Mouse (Mus musculus) macrophage (primary cell): ENCODE measurements around the gene Cryz. TPM values are rescaled to one million over a fixed set of nuclear protein-coding genes. Genes with fewer than 3 reads are reported as not detected.

Source experiments
- H3K27ac ChIP-seq: fragments of 350-480 bp; formaldehyde crosslinking; 2 replicates; pipeline ENCODE4 v1.9.0; 2021
- H3K36me3 ChIP-seq: fragments of 350-480 bp; formaldehyde crosslinking; 2 replicates; pipeline ENCODE4 v1.9.0; 2021; ENCODE audit errors: inconsistent target
- H3K4me3 ChIP-seq: fragments of 350-480 bp; formaldehyde crosslinking; 2 replicates; pipeline ENCODE4 v1.9.0; 2021; ENCODE audit errors: inconsistent target
- H3K79me2 ChIP-seq: fragments of 350-480 bp; formaldehyde crosslinking; 2 replicates; pipeline ENCODE4 v1.9.0; 2021; ENCODE audit errors: inconsistent target
- WGBS: methylation state at CpG from one replicate; pipeline ENCODE4 v1.1.7; 2026; ENCODE audit warnings: inconsistent platforms; ENCODE audit not compliant: missing documents; 5-methylcytosine and 5-hydroxymethylcytosine counted together
- polyA plus RNA-seq: library from polyadenylated mRNA; stranded (reverse); fragments of 250-400 nt; gene quantifications from 3 replicates; pipeline ENCODE4 v1.2.4, GENCODE M21; 2018; ENCODE audit warnings: inconsistent platforms
- total RNA-seq, 78 experiments: library from RNA; depleted of rRNA; stranded (reverse); fragments of 250-400 nt; gene quantifications; 1 replicate in 9 of 78; 2 replicates in 24 of 78; 3 replicates in 43 of 78; 4 replicates in 2 of 78; pipeline ENCODE4 v1.2.4; 2018; ENCODE audit warnings: inconsistent platforms in 56 of 78

Gene Cryz
- total RNA-seq (2018; cell fraction: chromatin; rRNA removed) = 1 to 10 TPM in 17 of 26 experiments, under 1 TPM in 6, not detected in 3; 0.12 to 9.1 (median 2.8) TPM
- 1 to 10 TPM; 4.8 to 8.0 (median 5.9) TPM for total RNA-seq (2018; cell fraction: cytosol; rRNA removed)
- total RNA-seq (2018; cell fraction: nucleus; rRNA removed) = 1 to 10 TPM in 25 of 26 experiments, under 1 TPM in 1; 0.96 to 8.7 (median 2.8) TPM
- 4.9 to 7.0 TPM (median 5.7 TPM) in 3 replicates for polyA plus RNA-seq

DNA sequence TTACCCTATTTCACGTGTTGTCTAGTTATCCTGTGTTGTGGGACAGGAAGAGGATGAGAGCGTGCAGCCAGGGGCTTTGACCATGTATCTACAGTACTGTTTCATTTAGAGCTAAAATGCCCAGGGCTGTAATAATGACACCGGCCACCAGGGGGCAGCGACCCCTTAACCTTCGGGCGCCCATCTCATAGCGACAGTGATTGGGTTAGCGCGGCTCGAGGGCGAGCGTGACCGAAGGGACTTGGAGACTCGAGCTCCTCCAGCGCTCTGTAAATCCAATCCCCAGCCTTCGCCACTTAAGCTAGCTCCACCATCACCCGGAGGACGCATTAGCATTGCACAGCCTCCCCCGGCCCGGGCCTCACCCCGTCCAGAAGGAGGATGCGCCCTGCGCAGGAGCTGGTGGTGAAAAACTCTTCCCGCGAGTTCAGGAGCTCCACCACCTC lies at the start of gene Cryz:
Gene Cryz, plus strand, starts transcription at position 224 of the 446 bp plus-strand sequence.
- 0% methylated on average over 25 of the region's 25 CpGs for WGBS
- Histone ChIP-seq H3K79me2 (no peaks in the 10 kb centered on the region), H3K4me3 (peak within 1 kb of the TSS; percentile 80), H3K27ac (peak within 1 kb of the TSS; percentile 54), H3K36me3 (no peaks in the 10 kb centered on the region)

DNA sequence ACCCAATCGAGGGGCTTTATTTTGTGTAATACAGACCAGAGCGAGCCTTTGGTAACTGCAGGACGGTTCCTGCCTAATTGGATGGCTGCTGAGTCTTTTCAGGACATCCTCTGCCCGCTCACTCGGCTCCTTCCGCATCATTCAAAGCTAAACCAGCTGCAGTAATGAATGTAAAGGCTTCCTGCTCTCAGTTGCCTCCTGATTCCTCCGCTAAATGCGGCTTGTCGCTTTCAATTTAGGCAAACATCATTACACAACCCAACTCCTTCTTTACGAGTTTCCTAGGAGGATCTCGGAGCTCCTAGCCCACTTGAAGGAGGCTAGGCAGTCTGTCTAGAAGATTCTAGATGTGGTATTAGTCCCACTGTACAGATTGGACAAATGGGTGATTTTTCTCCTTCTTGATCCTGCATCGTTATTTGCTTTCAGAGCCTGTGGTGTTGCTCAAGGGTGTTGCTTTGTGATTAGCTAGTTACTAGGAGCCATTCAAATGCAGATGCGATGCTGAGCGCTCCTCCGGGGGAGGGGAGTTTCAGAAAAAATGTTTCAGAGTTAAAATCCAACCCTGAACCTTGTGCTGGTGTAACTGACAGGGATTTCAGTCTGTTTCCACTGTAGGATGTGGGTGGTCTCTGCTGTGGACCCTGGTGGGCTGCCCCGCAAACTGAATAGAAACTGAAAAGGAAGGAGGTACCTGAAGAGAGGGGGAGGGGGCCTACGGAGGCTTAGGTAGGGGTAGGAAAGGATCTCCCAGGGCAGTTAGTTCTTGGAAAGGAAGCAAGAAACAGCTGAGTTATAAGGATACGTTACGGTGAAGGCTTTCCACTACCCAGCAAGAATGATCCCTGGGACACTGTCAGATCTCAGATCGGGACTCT lies 48.7 kb upstream of the Cryz start:
- Histone ChIP-seq H3K27ac (no peak overlapping the region), H3K36me3 (no peaks in the 10 kb centered on the region), H3K79me2 (no peaks in the 10 kb centered on the region), H3K4me3 (no peak overlapping the region)
- 15% methylated on average over 20 of the region's 20 CpGs for WGBS

DNA sequence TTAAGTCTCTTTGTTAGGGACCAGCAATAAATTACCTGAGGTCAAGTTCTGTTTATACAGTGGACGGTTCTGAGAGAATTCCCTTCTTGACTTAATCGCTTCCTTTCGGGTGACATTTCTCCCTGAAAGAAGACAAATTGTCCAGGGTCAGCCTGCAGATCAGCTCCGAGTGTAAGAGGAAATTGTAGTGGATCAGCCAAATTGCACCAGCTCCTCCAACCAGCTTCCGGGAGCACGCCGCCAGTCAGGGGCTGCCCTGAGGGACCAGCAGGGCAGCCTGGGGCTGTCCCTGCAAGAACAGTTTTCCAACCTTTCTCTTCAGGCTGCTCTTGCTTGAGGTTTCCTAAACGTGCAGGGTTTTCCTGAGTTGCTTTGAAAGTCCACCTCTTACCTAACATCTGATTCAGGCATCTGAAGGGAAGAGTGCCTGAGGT lies 47.6 kb upstream of the Cryz start:
- WGBS = 22% methylated on average over 8 of the region's 8 CpGs
- Histone ChIP-seq H3K36me3 (no peaks in the 10 kb centered on the region), H3K27ac (no peak overlapping the region), H3K79me2 (no peaks in the 10 kb centered on the region), H3K4me3 (no peak overlapping the region)

DNA sequence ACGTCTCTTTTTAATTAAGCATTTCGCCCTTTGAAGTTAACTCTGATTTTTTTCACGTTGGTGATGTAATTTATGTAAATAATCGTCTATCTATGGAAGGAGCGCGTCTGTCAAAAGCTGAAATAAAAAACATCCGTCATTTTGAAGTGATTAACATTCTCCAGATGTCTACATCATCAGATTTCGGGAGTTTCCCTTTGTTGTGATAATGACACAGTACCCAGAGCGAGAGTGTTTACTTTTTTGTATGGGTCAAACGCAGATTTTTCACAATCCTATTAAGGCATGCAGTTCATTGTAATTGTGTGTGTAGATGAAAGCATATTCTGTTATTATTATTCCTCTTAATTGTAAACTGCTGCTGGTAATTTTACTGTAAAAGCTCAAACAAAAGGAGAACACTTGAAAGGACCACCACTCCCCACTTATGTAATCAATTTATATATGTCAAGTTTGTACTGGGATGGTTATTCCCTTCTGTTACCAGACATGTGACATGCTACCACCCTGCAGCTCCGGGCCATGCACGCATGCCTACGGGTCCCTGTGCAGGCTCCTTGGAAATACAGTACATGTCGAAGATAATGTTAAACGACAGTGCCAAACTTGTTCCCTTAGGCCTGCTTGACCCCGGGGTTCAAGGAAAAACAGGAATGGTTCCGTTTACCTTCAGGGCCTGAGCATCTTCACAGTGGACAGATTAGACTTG lies 46.0 kb upstream of the Cryz start:
- Histone ChIP-seq H3K79me2 (no peaks in the 10 kb centered on the region), H3K27ac (no peak overlapping the region), H3K36me3 (no peaks in the 10 kb centered on the region), H3K4me3 (no peak overlapping the region)
- 93% methylated on average over 17 of the region's 17 CpGs for WGBS

DNA sequence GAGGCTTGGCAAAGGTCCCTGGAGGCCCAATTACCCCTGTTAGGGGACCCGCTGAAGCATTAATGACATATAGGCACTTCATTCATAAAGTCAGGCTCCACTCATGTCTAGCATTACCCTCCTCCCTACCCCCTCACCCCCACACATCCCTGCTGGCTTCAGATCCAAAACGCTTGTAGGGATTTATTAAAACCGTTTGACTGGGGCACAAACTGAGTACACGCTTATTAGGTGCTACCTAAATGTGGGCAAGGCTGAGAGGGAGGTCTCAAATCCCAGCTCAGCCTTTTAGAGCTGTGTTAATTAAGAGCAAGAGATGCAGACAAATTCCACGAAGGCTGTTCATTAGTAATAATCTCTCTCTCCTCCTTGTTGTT lies 45.5 kb upstream of the Cryz start:
- Histone ChIP-seq H3K36me3 (no peaks in the 10 kb centered on the region), H3K79me2 (no peaks in the 10 kb centered on the region), H3K4me3 (no peak overlapping the region), H3K27ac (no peak overlapping the region)
- WGBS = 93% methylated on average over 5 of the region's 5 CpGs

DNA sequence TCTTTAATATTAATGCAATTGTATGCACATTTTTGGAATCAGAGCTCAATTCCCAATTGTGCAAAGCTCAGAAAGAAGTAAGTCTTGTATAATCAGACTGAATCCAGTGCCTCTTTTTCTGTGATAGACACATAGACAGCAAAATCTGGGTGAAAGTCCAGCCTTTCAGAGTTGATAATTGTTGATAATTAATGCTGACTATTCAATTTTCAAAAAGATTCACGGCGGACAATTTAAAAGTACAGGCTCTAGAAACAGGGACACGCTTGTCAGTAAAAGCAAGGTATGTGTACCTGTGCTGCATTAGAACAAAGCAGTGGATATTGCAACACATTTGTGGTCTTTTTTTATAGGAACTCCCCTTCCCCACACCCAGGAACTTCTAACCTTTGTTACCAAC lies 34.3 kb upstream of the Cryz start:
- H3K27ac ChIP-seq = no peak overlapping the region
- H3K79me2 ChIP-seq = no peaks in the 10 kb centered on the region
- no peak overlapping the region for H3K4me3 ChIP-seq
- WGBS = 96% methylated on average over 3 of the region's 3 CpGs
- H3K36me3 ChIP-seq = no peaks in the 10 kb centered on the region

DNA sequence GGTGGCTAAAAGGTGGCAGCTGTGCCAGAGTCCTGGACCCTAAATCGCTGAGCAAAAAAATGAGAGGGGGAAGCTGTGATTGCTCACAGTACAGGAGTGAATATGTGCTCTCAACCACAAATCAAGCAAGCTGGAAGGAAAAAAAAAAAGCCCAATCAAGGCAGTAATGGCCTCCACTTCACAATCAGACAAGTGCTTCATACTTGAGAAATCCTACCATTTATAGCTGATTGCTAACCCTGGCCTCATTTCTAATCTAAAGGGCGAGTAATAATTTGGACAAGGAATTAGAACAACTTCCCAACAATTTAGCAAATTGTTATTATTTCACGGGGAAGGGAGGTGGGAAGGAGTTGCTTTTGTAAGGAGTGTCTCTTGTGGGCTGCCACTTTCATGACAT lies 31.1 kb upstream of the Cryz start:
- Histone ChIP-seq H3K79me2 (no peaks in the 10 kb centered on the region), H3K36me3 (no peaks in the 10 kb centered on the region), H3K4me3 (no peak overlapping the region), H3K27ac (no peak overlapping the region)
- WGBS = 72% methylated on average over 3 of the region's 3 CpGs

DNA sequence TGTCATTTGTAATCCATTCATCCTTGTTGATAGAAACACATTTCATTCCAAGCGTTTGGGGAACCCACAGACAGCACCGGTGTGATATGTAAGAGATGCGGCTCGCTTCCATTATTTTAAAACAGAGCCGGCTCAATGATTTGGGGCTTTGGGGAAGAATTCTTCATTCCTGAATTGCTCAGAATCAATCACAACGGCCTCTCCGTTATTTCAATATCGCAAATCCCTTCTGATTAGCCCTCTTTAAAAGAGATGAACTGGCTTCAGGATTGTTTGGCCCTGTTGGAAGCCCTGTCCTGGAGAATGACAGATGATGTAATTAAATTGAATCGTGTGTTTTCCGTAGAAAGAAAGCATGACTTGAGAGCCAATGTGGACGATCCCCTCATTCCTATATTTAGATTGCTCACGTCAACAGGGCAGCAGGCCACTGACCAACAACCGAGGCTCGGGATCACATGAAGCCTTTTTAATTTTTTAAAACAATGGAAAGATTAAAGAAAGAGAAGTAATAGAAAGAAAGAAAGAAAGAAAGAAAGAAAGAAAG lies 26.4 kb upstream of the Cryz start:
- no peaks in the 10 kb centered on the region for H3K36me3 ChIP-seq
- no peak overlapping the region for H3K27ac ChIP-seq
- no peak overlapping the region for H3K4me3 ChIP-seq
- H3K79me2 ChIP-seq = no peaks in the 10 kb centered on the region
- WGBS = 84% methylated on average over 14 of the region's 14 CpGs

DNA sequence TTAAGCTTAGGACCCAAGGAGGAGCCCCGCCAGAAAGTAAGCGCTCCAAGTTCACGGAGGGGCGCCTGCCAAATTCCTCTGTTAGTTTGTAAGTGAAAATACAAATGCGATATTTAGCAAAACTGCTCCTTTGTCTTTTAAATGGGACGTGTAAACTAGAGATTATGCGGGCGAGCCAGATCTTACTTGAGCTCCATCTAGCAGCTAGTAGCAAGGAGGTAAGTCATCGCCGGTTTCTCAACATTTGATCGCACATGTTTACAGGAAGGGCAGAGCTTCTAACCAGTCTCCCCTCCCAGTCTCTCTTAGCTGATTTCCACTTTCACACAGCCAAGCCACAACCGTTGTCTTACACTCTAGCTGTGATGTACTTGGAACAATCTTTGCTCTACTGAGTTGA lies 25.7 kb upstream of the Cryz start:
- no peak overlapping the region for H3K4me3 ChIP-seq
- no peak overlapping the region for H3K27ac ChIP-seq
- H3K79me2 ChIP-seq = no peaks in the 10 kb centered on the region
- 10% methylated on average over 12 of the region's 12 CpGs for WGBS
- no peaks in the 10 kb centered on the region for H3K36me3 ChIP-seq

DNA sequence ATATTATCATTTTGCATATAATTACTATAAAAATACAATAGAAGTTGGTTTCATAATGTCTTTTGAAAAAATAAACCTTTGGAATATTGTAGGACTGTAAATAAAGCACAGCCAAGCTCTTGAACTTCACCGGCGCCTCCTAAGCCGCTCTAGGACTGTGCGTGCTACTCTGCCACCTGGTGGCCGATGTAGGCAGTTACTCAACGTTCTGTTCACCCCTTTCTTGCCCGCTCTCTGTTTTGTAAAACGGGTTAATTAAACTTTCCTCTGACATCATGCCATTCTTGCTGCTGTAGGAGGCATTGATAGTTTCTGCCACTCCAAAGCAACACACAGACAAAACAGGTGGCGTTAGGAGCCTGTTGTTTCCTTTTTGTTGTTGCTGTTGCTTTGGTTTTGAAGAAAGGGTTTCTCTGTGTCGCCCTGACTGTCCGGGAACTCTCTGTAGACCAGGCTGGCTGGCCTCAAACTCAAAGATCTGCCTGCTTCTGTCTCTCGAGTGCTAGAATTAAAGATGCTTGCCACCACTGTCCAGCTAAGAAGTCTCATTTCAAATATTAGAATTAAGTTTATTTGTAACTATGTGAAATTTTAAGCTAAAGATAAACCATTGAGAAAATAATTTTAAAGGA lies 24.1 kb upstream of the Cryz start:
- WGBS = 16% methylated on average over 12 of the region's 12 CpGs
- Histone ChIP-seq H3K27ac (no peak overlapping the region), H3K4me3 (no peak overlapping the region), H3K79me2 (no peaks in the 10 kb centered on the region), H3K36me3 (no peaks in the 10 kb centered on the region)

DNA sequence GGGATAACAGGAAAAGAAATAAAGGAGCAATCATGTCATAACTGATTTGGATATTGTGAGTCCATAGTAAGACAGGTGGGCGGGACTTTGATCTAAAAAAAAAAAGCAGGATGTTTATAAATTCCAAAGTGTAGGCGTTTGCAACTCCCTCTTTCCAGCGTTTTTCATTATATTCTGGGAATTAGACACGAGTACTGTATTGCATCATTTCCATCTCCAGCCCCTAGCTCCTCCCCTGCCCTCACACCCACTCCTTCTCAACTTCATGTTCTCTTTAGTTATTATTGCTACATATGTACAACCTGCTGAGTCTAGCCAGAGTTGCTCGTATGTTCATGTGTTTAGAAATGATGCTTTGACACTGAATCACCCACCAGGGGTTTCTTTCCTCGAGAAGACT lies 22.8 kb upstream of the Cryz start:
- H3K79me2 ChIP-seq = no peaks in the 10 kb centered on the region
- no peak overlapping the region for H3K27ac ChIP-seq
- WGBS = 56% methylated on average over 6 of the region's 6 CpGs
- H3K36me3 ChIP-seq = no peaks in the 10 kb centered on the region
- H3K4me3 ChIP-seq = no peak overlapping the region

DNA sequence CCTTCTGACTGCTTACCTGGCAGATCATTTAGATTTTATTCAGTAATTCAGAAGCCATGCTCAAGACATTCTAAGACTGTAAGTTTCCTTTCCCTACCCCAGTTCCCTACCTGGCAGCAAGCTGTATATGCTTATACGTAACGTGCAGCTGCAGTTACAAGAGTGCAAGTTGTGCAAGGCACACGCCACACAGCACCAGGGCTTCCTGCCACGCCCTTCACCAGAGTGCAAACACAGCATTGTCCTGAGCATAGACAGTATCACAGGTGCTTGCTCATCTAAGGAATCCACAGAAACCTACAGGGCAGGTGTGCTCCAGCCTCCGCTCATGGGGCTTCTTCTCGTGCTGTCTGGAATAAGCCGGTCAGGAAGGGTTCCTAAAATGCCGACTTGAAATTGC lies 18.6 kb upstream of the Cryz start:
- Histone ChIP-seq H3K4me3 (no peak overlapping the region), H3K36me3 (no peaks in the 10 kb centered on the region), H3K27ac (no peak overlapping the region), H3K79me2 (no peaks in the 10 kb centered on the region)
- 86% methylated on average over 7 of the region's 8 CpGs for WGBS

DNA sequence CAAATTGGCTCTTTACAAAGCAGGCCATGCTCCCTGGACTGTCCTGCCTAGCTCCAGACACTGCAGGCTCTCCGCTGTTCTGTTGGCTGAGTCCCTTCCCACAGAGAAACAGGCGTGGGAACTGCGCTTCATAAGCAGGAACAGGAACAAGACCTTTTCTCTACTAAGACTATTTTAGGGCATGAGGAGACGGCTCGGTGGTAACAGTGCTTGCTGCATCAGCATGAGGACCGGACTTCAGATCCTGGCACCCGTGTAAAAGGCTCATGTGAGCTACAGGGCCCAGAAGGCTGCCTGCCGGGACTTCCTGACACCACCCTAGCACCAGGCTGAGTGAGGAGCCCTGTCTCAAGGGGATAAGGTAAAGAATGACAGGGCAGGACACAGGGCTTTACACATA lies 12.2 kb upstream of the Cryz start:
- H3K27ac ChIP-seq = no peak overlapping the region
- 78% methylated on average over 8 of the region's 8 CpGs for WGBS
- H3K4me3 ChIP-seq = no peak overlapping the region
- no peaks in the 10 kb centered on the region for H3K36me3 ChIP-seq
- no peaks in the 10 kb centered on the region for H3K79me2 ChIP-seq

DNA sequence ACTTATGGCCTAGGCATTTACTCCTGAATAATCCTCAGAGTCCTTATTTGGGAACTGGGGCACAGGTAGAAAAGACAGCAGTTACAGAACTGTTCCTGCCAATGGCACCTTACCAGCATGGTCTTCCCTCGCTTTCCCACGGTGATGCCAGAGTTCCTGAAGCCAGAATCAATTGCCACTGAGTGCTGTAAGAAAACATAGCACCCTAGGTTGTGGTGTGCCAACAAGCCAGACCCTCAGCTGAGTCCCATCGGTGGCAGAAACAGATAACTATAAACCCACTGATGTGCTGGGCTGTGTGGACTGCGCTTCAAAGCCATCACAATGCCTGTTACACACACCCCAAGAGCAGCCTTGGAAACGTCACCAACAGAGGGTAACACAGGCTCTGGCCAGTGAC lies 5.5 kb upstream of the Cryz start:
- Histone ChIP-seq H3K27ac (no peak overlapping the region), H3K36me3 (no peaks in the 10 kb centered on the region), H3K79me2 (no peaks in the 10 kb centered on the region), H3K4me3 (no peak overlapping the region)
- 94% methylated on average over 5 of the region's 5 CpGs for WGBS
